Mouse (Mus musculus) c-Kit-positive CD71-negative TER-119-negative erythroid progenitor cells, embryonic 14.5 days (primary cell): ENCODE results near the gene Smarca4.
A peak's percentile ranks its signal among the peaks of the same experiment; 100 is the strongest.

ENCODE experiments used
- DNase-seq: peaks from one replicate; pipeline ENCODE4 v3.0.0-alpha.2; 2013; ENCODE audit warnings: low read depth

The Smarca4 gene

DNA sequence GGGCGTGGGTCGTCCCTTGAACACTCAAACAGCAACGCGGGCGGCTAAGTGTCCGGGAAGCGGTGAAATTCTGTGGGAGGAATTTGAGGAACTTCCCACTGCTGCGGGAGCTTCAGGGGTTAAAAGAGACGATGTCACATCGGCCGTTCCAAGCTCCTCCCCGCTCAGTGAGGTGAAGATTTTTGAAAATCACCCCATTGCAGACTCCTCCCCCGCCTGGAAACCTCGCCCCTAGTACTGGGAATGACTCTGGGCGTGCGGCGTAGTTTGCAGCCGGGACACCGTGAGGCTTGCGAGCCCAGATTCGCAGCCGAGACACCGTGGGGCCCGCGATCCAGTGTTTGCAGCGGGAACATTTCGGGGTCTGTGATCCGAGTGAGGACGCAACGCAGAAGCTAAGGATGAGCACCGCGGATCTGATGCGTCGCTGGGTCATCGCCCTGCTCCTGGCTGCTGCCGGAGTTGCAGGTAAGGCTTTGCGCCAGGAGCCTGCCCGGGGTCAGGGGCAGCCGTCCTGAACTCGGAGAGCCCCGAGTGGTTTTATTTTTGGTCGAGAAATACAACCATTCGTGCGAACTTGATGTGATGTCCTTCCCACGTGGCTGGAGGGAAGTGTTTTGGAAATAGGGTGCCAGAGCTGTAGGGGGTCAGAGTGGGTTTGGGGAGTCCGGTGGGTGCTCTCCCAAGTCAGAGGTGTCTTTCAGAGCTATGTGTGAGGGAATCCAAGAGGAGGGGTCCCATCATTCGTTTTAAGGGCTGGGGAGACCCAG is 107.6 kb downstream of the Smarca4 start, which contains the start of gene Ldlr:
TSS of gene Ldlr (plus strand) at position 107 of the 770 bp plus-strand sequence.
- DNase-seq, result peak; percentile 87

DNA sequence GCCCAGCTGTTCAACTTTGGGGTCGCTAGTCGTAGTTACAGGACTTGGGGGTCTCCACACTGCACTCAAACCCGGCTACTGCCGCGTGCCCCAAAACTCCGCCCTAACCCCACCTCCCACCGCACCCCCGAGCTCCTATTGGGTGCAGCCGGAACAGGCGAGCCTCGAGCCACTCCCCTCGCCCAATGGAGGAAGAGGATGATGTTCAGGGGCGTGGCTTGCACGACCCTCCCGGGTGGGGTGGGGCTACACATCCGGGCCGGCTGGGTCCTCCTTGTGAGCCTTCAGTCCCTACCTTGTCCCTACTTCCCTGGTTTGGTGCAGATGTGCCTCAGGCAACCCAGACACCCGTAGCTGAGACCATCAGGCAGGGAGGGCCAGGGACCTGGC is 108.2 kb downstream of the Smarca4 start:
- peak; percentile 89 for DNase-seq

DNA sequence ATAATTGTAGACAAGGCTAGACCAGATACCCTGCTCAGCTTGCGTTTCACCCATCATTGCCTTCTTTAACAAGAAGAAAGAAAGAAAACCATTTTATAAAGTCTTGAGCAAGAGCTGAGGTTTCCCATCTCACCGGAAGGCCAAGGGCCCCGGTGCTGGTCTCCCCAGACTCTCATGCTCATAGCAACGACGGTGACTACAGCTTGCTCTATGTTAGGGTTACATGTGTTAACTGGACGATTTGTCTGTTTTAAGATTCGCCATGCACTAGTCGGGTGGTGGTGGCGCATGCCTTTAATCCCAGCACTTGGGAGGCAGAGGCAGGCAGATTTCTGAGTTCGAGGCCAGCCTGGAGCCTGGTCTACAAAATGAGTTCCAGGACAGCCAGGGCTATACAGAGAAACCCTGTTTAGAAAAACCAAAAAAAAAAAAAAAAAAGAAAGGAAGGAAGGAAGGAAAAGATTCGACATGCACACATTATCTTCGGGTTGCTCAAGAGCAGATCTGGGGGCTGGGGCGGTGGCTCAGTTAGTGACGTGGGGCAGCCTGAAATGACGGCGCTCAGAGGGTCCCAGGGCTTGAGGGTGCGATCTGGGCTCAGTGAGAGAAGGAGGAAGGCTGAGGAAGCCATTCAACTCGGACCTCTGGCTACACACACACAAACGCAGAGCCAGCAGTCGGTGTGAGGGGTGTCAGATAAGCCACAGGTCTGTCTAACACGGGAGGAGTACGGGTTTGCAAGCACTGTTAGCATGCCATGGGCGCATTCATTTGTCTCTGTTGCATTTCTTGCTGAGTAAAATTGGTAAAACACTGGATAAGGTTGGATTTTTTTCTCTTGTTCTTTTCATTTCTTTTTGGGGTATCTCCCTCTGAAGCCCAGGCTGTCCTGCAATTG is 109.5 kb downstream of the Smarca4 start:
- no peak for DNase-seq

DNA sequence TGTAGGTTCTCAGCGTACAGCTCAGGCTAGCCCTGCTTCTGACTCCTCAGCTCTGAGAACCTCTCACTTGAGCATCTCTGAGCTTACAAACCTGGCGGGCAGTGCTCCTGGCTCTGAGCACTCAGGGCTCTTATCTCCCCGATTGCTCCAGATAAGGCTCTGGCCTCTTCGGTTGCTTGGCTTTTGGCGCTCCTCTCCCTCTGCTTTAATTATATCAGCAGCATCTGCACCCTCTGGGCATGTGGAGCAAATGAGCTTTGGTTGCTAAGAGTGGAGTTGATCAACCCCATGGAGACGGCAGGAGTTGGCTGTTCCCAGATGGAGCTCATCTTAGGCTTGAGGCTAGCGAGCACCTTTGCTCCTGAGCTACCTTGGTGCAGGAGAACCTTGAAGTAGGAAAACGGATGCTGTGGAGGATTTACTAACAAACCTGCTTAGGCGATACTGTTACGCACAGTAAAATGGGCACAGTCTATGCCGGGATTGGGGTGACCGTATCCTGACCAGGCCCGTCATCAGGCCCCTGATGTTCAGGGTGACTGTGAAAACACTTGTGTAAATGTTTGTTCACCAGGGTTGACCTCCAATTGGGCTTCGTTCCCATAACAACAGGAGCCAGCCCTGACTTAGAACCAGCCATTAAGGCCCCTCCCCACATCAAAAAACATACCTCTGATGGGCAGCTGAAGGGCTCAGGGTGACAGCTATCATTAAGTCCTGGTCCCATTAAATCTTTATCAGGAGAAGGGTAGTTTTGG is 110.4 kb downstream of the Smarca4 start:
- DNase-seq, result no peak

DNA sequence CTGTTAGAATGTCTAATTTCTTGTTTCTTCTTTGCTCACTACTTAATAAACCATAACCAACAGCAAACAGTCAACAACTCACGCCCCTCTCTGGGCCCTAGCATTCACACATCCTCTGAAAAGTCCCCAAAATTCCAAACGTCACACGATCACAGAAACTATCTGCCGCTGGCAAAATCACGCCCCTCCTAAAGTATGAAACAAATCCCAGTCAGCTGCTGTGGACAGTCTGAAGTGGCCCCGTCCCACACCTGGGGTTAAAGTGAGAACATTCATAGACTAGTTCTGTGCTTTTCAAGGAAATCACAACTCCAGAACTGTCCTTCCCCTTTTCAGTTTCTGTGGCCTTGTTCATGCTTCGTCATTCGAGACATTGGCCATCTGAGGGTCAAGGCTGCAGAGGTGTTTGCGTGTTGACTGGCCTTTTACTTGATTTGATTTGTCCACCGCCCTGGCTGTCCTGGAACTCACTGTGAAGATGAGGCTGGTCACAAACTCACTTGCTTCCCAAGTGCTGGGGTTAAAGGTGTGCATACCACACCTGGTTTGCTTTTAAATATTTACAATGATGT is 112.4 kb downstream of the Smarca4 start:
- no peak for DNase-seq

DNA sequence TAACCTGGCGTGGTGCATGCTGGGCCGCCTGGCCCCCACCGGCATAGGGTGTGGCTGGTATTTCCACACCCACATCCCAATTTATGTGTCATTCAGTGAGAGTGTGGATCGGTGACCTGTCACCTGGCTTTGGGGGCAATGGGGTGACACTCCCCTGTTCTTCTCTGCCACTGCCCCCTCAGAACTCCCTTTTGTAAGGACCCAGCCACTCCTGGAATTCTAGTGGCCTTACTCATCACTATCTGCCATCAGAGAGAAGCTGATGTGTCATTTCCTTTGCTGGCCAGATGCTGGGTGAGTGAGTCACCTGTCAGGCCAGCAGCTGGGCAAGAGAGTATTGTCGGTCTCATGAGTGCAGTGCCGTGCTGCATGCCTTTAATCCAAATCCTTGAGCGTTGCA is 113.3 kb downstream of the Smarca4 start:
- DNase-seq, result no peak

DNA sequence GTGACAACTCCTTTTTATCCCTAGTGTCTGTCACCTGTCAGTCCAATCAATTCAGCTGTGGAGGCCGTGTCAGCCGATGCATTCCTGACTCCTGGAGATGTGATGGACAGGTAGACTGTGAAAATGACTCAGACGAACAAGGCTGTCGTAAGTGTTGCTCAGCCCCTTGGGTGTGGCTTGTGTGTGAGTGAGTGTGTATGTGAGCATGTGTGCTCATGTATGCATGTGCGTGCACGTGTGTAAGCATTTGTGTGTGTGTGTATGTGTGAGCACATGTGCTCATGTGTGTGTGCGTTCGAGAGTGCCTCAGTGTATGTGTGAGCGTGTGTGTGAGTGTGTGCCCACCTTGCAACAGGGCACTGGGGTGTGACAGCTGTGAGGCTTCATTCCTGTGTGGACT is 116.3 kb downstream of the Smarca4 start:
- no peak for DNase-seq

DNA sequence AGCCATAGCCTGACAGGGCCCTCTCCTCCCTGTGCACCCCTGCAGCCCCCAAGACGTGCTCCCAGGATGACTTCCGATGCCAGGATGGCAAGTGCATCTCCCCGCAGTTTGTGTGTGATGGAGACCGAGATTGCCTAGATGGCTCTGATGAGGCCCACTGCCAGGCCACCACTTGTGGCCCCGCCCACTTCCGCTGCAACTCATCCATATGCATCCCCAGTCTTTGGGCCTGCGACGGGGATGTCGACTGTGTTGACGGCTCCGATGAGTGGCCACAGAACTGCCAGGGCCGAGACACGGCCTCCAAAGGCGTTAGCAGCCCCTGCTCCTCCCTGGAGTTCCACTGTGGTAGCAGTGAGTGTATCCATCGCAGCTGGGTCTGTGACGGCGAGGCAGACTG is 117.5 kb downstream of the Smarca4 start:
- no peak for DNase-seq

DNA sequence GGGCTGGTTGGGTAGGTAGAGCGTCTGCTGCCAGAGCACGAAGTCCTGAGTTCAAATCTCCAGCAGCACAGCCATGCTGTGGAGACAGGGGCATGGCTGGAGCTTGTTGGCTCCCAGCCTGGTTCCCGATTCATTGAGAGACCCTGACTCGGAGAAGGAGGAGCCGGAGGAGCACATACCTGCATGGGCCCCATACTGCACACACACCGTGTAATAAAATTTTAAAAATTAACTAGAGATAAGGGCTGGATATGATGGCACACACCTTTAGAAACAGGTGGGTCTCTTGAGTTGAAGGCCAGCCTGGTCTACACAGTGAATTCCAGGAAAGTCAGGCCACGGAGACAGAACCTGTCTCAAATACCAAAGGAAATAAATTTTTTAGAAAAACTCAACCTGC is 118.0 kb downstream of the Smarca4 start:
- no peak for DNase-seq

DNA sequence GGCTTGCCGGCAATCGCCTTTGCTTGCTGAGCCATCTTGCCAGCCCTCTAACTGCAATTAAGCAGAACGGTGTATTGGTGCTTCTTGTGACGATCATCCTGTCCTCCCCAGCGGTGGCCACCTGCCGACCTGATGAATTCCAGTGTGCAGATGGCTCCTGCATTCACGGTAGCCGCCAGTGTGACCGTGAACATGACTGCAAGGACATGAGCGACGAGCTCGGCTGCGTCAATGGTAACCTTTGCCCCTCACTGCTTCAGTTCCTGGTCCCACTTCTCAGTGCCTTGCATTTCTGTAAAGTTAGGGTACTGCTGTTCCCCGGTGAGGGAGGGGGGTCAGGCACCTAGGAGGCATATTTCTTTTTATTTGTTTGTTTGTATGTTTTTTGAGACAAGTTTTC is 119.2 kb downstream of the Smarca4 start:
- DNase-seq, result no peak

DNA sequence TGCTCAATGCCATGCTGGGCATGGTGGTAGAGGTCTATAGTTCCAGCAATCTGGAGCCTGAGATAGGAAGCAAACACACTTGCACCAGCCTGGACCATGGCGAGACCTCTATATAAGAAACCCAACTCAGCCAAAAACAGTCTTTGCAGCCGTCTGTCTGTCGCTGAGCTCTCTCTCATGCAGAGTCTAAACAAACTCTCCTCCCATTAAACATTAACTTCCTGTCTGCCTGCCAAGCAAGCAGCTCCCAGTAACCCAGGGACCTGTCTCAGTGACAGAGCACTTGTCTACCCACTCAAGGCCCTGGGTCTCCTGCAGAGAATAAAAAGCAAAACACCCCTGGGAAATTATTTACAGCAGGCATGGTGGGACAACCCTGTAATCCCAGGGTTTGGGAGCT is 120.6 kb downstream of the Smarca4 start:
- DNase-seq, result no peak

DNA sequence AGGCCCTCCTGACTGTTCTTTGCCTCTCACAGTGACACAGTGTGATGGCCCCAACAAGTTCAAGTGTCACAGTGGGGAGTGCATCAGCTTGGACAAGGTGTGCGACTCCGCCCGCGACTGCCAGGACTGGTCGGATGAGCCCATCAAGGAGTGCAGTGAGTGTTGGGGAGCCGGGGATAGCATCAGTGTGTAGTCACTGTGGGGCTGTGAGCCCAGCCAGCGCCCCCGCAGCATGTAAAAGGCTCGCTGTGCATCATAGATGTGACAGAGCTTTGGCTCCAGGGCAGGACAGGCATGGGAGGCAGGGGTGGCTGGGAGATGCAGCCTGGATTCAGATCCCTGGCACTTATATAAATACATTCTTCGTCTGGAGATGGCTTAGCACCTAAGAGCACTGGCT is 121.2 kb downstream of the Smarca4 start:
- no peak for DNase-seq

DNA sequence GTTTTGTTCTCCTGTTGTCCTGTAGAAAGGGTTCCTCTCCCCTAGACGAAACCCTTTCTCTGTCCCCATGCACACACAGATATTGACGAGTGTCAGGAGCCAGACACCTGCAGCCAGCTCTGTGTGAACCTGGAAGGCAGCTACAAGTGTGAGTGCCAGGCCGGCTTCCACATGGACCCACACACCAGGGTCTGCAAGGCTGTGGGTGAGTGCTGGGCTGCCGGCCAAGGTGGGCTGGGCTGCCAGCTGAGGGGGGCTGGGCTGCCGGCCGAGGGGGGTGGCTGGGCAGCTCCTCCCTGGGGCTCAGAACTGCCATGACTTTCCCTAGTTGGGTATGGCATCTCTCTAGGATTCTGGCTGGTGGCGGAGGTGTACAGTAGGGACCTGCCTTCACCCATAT is 122.8 kb downstream of the Smarca4 start:
- no peak for DNase-seq

DNA sequence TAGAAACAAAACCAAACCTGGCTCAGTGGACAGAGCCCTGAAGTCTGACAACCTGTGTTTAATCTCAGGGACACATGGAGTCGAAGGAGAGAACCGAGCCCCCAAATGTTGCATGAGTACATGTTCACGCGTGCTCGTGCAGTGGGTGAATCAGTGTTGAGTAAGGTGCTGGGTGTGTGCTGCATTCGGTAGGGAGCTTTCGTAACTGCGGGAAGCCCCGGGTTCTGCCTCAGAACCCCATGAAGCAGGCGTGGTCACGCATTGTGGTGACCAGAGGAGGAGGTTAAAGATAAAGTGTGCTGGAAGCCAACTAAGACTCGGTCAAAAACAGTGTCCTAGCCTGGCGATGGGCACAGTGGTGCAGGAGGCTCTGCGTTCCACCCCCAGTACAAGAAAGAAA is 124.5 kb downstream of the Smarca4 start:
- no peak for DNase-seq

DNA sequence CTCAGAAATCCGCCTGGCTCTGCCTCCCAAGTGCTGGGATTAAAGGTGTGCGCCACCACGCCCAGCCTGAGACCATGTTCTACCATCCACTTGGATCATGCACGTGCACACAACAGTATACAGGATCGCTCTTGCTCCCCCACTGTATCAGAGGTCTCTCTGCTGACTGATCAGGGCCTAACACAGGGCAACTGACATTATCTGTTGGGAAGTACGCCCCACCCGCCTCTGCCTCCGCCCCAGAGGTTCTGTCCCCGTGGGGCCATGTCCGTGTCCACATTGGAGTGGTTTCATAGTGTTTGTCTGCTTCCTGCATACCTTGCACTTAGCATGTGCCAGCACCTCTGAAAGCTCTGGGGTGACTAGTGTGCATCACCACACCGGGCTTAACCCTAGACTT is 125.5 kb downstream of the Smarca4 start:
- DNase-seq, result no peak

DNA sequence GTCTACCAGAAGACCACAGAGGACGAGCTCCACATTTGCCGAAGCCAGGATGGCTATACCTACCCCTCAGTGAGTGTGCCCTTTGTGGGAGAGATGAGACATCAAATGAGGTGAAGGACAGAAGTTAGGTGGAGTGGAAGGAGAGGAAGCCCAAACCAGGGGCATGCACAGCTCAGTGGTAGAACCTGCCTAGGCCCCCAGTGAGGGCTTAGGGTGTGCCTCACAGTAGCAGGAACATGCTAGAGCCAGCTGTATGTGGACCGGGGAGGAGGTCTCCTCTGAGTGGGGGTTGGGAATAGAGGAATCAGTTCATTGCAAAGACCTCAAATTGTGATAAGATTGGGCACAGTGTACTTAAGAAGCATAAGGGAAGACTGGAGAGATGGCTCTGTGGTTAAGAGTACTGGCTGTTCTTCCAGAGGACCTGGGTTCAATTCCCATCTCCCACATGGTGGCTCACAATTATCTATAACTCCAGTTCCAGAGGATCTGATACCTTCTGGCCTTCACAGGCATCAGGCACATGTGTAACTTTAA is 131.3 kb downstream of the Smarca4 start:
- no peak for DNase-seq

DNA sequence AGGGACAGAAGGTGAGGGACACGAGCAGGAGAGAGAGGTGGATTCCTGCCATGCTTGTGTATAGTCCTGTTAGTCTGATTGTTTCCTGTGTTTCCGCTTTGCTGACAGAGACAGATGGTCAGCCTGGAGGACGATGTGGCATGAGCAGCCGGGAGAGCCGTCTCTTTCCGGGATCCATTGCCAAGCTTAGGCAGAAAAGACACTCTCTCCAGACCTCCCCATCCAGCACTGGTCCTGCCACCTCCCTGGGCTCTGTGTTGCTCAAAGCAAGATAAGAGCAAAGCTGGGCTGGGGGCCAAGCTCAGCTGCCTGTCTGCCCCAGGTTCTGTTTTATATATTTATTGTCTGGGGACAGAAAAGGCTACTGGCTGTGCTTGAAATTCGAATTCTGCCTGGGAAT is 132.1 kb downstream of the Smarca4 start:
- DNase-seq, result no peak

DNA sequence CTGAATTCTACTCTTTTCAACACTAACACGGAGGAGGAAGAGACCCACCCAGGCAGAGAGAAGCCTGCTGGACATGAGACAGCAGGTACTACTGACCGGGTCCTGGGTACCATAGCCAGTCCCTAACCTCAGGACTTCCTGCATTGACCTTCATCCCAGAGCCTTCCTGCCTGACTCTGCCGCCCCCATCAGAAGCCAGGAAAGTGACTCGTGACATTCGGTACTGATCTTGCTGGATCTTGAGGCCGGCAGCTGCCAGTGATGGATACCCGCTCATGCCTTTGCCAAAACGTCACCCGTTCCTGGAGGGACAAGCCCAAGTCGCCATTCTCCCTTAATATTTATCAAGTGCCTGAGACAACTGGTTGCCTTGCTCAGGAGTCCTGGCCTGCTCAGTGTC is 132.5 kb downstream of the Smarca4 start:
- no peak for DNase-seq

DNA sequence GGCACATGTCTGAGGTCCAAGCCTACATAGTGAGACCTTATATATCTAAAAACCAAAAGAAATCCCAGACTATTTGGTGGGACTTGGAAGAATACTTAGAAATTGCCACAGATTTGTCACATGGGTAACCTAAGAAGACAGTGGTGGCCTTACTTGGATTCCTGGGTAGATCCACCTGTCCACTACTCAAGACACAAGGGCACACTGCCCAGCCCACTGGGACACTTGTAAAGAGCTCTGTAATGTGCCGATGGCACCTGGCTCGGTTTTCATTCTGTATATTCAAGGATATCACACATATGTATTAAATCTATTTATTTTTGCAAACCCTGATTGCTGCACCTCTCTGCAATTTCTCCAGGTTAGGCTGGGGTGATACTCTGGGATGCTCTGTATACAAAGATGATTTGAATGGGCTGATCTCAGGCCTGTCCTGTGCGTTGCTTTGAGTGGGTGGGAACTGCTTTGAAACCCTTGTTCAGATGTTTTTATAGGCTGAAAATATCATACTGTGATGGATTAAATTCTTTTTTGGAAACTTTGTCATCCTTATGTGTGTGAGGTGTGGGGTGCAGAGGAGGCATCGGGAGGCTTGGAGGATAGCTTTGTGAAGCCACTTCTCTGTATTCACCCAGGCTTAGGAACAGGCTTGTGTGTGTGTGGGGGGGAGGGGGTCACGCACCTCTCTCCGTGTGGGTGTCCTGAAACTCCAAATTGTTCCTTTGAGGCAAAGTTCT is 133.6 kb downstream of the Smarca4 start:
- DNase-seq, result no peak

DNA sequence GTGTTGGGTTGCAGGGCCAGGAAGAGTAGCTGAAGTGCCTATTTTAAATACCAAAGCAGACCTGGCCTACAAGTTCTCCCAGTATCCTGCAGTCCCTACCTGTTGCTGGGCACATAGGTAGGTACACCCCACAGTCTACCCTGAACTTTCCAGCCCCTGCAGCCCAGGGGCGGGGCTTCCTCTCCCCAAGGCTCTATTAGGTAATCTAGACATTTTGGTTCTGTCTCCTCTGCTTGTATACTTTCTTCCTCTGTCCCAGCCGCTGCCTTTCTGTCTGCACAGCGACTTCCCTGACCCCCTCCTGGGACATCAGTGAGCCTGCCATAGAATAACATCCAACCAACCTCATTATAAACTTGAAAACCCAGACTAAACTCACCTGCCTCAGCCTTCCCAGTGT is 134.4 kb downstream of the Smarca4 start:
- DNase-seq, result no peak

DNA sequence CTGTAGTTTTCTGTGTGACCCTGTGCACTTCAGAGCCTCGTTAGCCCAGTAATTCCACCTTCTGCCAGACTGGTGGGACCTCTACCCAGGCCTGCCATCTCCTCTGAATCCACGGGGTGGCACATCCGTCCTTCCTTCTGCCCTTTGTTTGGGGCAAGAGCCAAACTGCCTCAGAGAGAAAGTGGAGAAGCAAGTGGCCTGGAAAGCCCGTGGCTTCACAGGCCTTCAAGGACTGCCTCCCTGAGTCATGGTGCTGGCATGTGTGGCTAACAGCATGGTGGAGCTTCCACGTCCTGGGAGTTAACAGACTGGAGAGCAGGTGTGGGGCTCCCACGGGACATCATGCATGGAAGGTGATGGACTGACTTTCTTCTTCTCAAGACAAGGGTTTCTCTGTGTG is 135.4 kb downstream of the Smarca4 start:
- no peak for DNase-seq
